Mouse (Mus musculus) stomach, embryonic 14.5 days (tissue): ENCODE data around the gene M1ap. TPM values are rescaled to one million over a fixed set of nuclear protein-coding genes. Genes with fewer than 3 reads are reported as not detected.

Experiments used
- ATAC-seq: fragments of 200-750 bp; cut with Nextera tagmentation; 2 replicates; pipeline ENCODE4 v1.8.0; 2017; ENCODE audit warnings: low read depth, moderate TSS enrichment; ENCODE audit not compliant: insufficient number of reproducible peaks, insufficient read depth, low FRiP score
- H3K27ac ChIP-seq: fragments of 300-500 bp; sonication (generic); 2 replicates; pipeline ENCODE4 v1.5.1; 2014; ENCODE audit warnings: mild to moderate bottlenecking, low read length, moderate library complexity, mixed read lengths
- H3K27me3 ChIP-seq: fragments of 300-500 bp; sonication (generic); 2 replicates; pipeline ENCODE4 v1.6.1; 2014; ENCODE audit warnings: low read length, control low read depth, mixed read lengths; ENCODE audit not compliant: control insufficient read depth, insufficient read depth
- H3K36me3 ChIP-seq: fragments of 300-500 bp; sonication (generic); 2 replicates; pipeline ENCODE4 v1.6.1; 2014; ENCODE audit warnings: mild to moderate bottlenecking, control low read depth, low read length, moderate library complexity, mixed read lengths; ENCODE audit not compliant: control insufficient read depth, insufficient read depth
- H3K4me1 ChIP-seq: fragments of 300-500 bp; sonication (generic); 2 replicates; pipeline ENCODE4 v1.6.1; 2014; ENCODE audit warnings: low read length, control low read depth, mixed read lengths; ENCODE audit not compliant: control insufficient read depth, insufficient read depth
- H3K4me2 ChIP-seq: fragments of 300-500 bp; sonication (generic); replicated peaks from 2 replicates; pipeline ENCODE4 v1.6.1; 2014; ENCODE audit warnings: low read depth, low read length, control low read depth
- H3K4me3 ChIP-seq: fragments of 300-500 bp; sonication (generic); 2 replicates; pipeline ENCODE4 v1.5.1; 2014; ENCODE audit warnings: low read depth, low read length, control low read depth
- H3K9ac ChIP-seq: fragments of 300-500 bp; sonication (generic); replicated peaks from 2 replicates; pipeline ENCODE4 v1.6.1; 2014; ENCODE audit warnings: low read depth, mild to moderate bottlenecking, control low read depth, low read length, moderate library complexity, mixed read lengths
- H3K9me3 ChIP-seq: fragments of 300-500 bp; sonication (generic); 2 replicates; pipeline ENCODE4 v1.6.1; 2016; ENCODE audit warnings: low read depth, low read length, control low read depth; ENCODE audit not compliant: control insufficient read depth
- WGBS: fragments of 180-500 bp; shearing (Covaris S2); extraction: QIAGEN DNeasy Blood & Tissue Kit; methylation state at CpG from one replicate; pipeline ENCODE4 v1.1.7; 2014; 5-methylcytosine and 5-hydroxymethylcytosine counted together
- polyA plus RNA-seq: library from polyadenylated mRNA; unstranded; fragments of >200 nt; fragmentation: Nextera tagmentation; extraction: Ambion mirVana; gene quantifications from 2 replicates; pipeline ENCODE4 v1.2.1, GENCODE M21; 2014

The M1ap gene
- 0.35 and 0.87 TPM in 2 replicates for polyA plus RNA-seq

DNA sequence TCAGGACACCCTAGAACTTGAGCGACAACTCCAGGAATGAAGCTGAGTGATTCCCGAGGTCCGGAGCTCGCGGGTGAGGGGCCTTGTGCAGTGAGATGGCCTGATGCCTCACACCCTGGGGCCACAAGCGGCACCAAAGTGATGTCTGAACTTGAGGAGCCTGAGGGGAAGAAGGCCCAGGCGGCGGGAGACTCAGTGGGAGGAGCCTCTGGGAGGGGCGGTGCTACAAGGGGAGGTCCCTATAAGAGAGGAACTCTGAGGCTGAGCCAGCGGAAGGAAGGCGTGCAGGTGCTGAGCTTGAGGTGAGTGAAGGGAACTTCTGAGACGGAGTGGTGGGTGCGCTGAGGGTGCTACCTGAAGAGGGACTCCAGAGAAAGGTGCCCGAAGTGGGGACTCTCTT lies at the start of gene M1ap:
TSS of gene M1ap (plus strand) at position 252 of the 400 bp plus-strand sequence.
- no peak within 1 kb of the TSS for H3K4me3 ChIP-seq
- H3K36me3 ChIP-seq: no peaks in the 10 kb centered on the region
- WGBS: 69% methylated on average over 14 of the region's 14 CpGs
- no peaks in the 10 kb centered on the region for H3K27me3 ChIP-seq
- H3K27ac ChIP-seq: no peak within 1 kb of the TSS
- no peaks in the 10 kb centered on the region for H3K9me3 ChIP-seq
- no peaks in the 10 kb centered on the region for H3K4me1 ChIP-seq
- ATAC-seq: no peak
- no peak within 1 kb of the TSS for H3K9ac ChIP-seq
- no peak within 1 kb of the TSS for H3K4me2 ChIP-seq

- H3K36me3 ChIP-seq: no peaks in the 10 kb centered on the region
- H3K4me2 ChIP-seq: no peak overlapping the region
- WGBS: 50% methylated on average over 3 of the region's 3 CpGs
- no peak overlapping the region for H3K27ac ChIP-seq
- no peak overlapping the region for H3K4me3 ChIP-seq
- no peak overlapping the region for H3K9ac ChIP-seq
- no peaks in the 10 kb centered on the region for H3K9me3 ChIP-seq
- H3K27me3 ChIP-seq: no peaks in the 10 kb centered on the region
- no peak for ATAC-seq
- peaks cover 13% of the 10 kb centered on the region; the same call in 1 of the 2 replicates for H3K4me1 ChIP-seq
Measured at GRCm38 (mm10) chr6:82897311-82897710, 49.4 kb upstream of the M1ap start.

DNA sequence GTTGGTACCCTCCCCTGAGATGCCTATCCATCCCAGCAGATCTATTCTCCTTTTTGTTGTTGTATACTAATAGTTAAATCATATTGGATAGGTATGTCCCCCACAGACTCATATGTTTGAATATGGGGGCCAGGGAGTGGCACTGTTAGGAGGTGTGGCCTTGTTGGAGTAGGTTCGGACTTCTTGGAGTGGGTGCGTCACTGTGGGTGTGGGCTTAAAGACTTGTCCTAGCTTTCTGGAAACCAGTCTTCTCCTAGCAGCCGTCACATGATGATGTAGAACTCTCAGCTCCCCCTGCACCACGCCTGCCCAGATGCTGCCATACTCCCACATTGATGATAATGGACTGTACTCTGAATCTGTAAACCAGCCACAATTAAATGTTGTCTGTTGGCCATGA lies 48.5 kb upstream of the M1ap start:
- no peaks in the 10 kb centered on the region for H3K36me3 ChIP-seq

GRCm38 (mm10) chr6:82898745-82899144 lies 48.0 kb upstream of the M1ap start:
- Histone ChIP-seq H3K9ac (no peak overlapping the region), H3K9me3 (no peaks in the 10 kb centered on the region), H3K36me3 (no peaks in the 10 kb centered on the region), H3K27me3 (no peaks in the 10 kb centered on the region), H3K27ac (peak overlapping the region; percentile 78; the same call in 1 of the 2 replicates), H3K4me2 (no peak overlapping the region), H3K4me3 (no peak overlapping the region), H3K4me1 (peaks cover 13% of the 10 kb centered on the region; the same call in 1 of the 2 replicates)
- 4% methylated on average over 4 of the region's 4 CpGs for WGBS
- ATAC-seq: peak; percentile 66; the same call in 1 of the 2 replicates

More for the DNA sequence above, 48.5 kb upstream of the M1ap start:
- H3K4me2 ChIP-seq: no peak overlapping the region
- peak overlapping the region; percentile 78; the same call in 1 of the 2 replicates for H3K27ac ChIP-seq
- H3K9ac ChIP-seq: no peak overlapping the region
- peak; percentile 59; the same call in 1 of the 2 replicates for ATAC-seq
- H3K4me3 ChIP-seq: no peak overlapping the region
- H3K27me3 ChIP-seq: no peaks in the 10 kb centered on the region
- 37% methylated on average over 4 of the region's 4 CpGs for WGBS
- no peaks in the 10 kb centered on the region for H3K9me3 ChIP-seq
- peaks cover 13% of the 10 kb centered on the region; the same call in 1 of the 2 replicates for H3K4me1 ChIP-seq

GRCm38 (mm10) chr6:82902559-82902958 lies 44.1 kb upstream of the M1ap start:
- Histone ChIP-seq H3K27ac (no peak overlapping the region), H3K4me2 (no peak overlapping the region), H3K4me1 (peaks cover 9% of the 10 kb centered on the region; the same call in 1 of the 2 replicates), H3K4me3 (no peak overlapping the region), H3K9me3 (no peaks in the 10 kb centered on the region), H3K9ac (no peak overlapping the region), H3K27me3 (no peaks in the 10 kb centered on the region), H3K36me3 (no peaks in the 10 kb centered on the region)
- ATAC-seq: no peak
- 53% methylated on average over 8 of the region's 8 CpGs for WGBS

DNA sequence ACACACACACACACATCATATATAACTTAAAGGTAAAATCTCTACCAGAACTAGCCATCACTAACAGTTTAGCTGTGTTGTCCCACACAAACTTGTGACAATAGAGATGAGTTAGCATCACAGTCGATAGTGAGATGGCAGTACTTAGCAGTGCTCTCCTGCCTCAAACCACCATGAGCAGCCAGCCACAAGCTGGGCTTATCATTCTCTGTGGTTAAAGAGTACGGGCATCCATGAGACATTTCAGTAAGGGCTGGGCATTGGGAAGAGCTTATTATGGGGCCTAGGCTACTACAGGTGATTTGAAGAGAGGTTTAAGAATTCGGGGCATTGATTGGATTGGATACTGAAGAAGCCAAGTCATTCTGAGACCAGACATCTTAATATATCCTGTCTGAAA lies 39.7 kb upstream of the M1ap start:
- no peaks in the 10 kb centered on the region for H3K36me3 ChIP-seq
- WGBS: 89% methylated on average over 3 of the region's 3 CpGs
- no peak overlapping the region for H3K9ac ChIP-seq
- H3K4me3 ChIP-seq: no peak overlapping the region
- no peaks in the 10 kb centered on the region for H3K27me3 ChIP-seq
- no peaks in the 10 kb centered on the region for H3K4me1 ChIP-seq
- H3K4me2 ChIP-seq: no peak overlapping the region
- no peaks in the 10 kb centered on the region for H3K9me3 ChIP-seq
- H3K27ac ChIP-seq: no peak overlapping the region
- no peak for ATAC-seq

- WGBS: 78% methylated on average over 8 of the region's 8 CpGs
- H3K9ac ChIP-seq: no peak overlapping the region
- H3K4me1 ChIP-seq: no peaks in the 10 kb centered on the region
Measured at GRCm38 (mm10) chr6:82908034-82908433, 38.7 kb upstream of the M1ap start.

GRCm38 (mm10) chr6:82909136-82909855 lies 37.4 kb upstream of the M1ap start:
- H3K4me3 ChIP-seq: no peak overlapping the region
- no peaks in the 10 kb centered on the region for H3K36me3 ChIP-seq
- no peaks in the 10 kb centered on the region for H3K9me3 ChIP-seq
- WGBS: 46% methylated on average over 14 of the region's 14 CpGs
- H3K4me2 ChIP-seq: no peak overlapping the region
- H3K9ac ChIP-seq: no peak overlapping the region
- H3K27me3 ChIP-seq: no peaks in the 10 kb centered on the region
- H3K27ac ChIP-seq: no peak overlapping the region
- no peaks in the 10 kb centered on the region for H3K4me1 ChIP-seq
- peak; percentile 78 for ATAC-seq

More at GRCm38 (mm10) chr6:82908034-82908433, 38.7 kb upstream of the M1ap start:
- no peak overlapping the region for H3K4me3 ChIP-seq
- H3K9me3 ChIP-seq: no peaks in the 10 kb centered on the region
- no peaks in the 10 kb centered on the region for H3K36me3 ChIP-seq
- ATAC-seq: no peak
- H3K27me3 ChIP-seq: no peaks in the 10 kb centered on the region
- no peak overlapping the region for H3K27ac ChIP-seq
- no peak overlapping the region for H3K4me2 ChIP-seq
